Mouse (Mus musculus) heart, embryonic 13.5 days (tissue): ENCODE results near the gene Lrrc7. TPM values are rescaled to one million over a fixed set of nuclear protein-coding genes. Genes with fewer than 3 reads are reported as not detected.

Source experiments
- ATAC-seq: fragments of 200-750 bp; cut with Nextera tagmentation; 2 replicates; pipeline ENCODE4 v1.8.0; 2017; ENCODE audit warnings: moderate TSS enrichment; ENCODE audit not compliant: insufficient number of reproducible peaks, low FRiP score, low TSS enrichment; ENCODE audit errors: extremely low read depth
- H3K27ac ChIP-seq: fragments of 300-500 bp; sonication (generic); replicated peaks from 2 replicates; pipeline ENCODE4 v1.5.1; 2015; ENCODE audit warnings: moderate library complexity, mild to moderate bottlenecking, inconsistent platforms
- H3K27me3 ChIP-seq: fragments of 300-500 bp; sonication (generic); replicated peaks from 2 replicates; pipeline ENCODE4 v1.6.1; 2015; ENCODE audit warnings: mild to moderate bottlenecking, inconsistent platforms
- H3K36me3 ChIP-seq: fragments of 300-500 bp; sonication (generic); 2 replicates; pipeline ENCODE4 v1.6.1; 2015; ENCODE audit warnings: mild to moderate bottlenecking, inconsistent platforms
- H3K4me1 ChIP-seq: fragments of 300-500 bp; sonication (generic); 2 replicates; pipeline ENCODE4 v1.6.1; 2015; ENCODE audit warnings: inconsistent platforms
- H3K4me2 ChIP-seq: fragments of 300-500 bp; sonication (generic); 2 replicates; pipeline ENCODE4 v1.6.1; 2015; ENCODE audit warnings: inconsistent platforms, mild to moderate bottlenecking, moderate library complexity
- H3K4me3 ChIP-seq: fragments of 300-500 bp; sonication (generic); 2 replicates; pipeline ENCODE4 v1.5.1; 2015; ENCODE audit warnings: moderate library complexity, mild to moderate bottlenecking, inconsistent platforms
- H3K9ac ChIP-seq: fragments of 300-500 bp; sonication (generic); 2 replicates; pipeline ENCODE4 v1.6.1; 2015; ENCODE audit warnings: inconsistent platforms, mild to moderate bottlenecking, moderate library complexity
- H3K9me3 ChIP-seq: fragments of 300-500 bp; sonication (generic); 2 replicates; pipeline ENCODE4 v1.6.1; 2016; ENCODE audit warnings: inconsistent platforms
- WGBS: fragments of 180-500 bp; shearing (Covaris S2); methylation state at CpG from one replicate; pipeline ENCODE4 v1.1.7; 2015; ENCODE audit warnings: mixed read lengths; 5-methylcytosine and 5-hydroxymethylcytosine counted together
- polyA plus RNA-seq: library from polyadenylated mRNA; unstranded; fragments of >200 nt; fragmentation: Nextera tagmentation; extraction: Ambion mirVana; gene quantifications from 2 replicates; pipeline ENCODE4 v1.2.1, GENCODE M21; 2015

Lrrc7 gene
- polyA plus RNA-seq, 1 experiment from 2014 or later = 0.07 TPM

DNA sequence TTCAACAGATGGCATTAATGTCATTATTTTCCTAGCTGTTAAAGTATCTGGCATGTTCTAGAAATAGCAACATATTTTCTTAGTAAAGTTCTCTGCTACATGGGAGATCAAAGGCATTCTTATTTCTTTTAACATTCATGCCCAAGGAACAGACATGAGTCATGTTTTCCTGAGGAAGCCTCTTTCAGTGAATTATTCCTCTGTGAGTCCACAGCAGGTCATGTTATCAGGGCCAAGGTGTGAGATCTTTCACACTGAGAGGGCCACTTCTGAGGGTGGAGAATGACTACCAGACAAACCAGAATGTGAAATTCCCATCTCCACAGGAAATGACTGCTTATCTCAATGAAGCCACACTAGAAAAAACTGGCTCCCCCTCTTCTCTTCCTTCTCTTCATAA is 309.4 kb downstream of the Lrrc7 start:
- Histone ChIP-seq H3K36me3 (no peaks in the 10 kb centered on the region), H3K4me1 (peaks cover 6% of the 10 kb centered on the region; the same call in 1 of the 2 replicates), H3K4me2 (no peak overlapping the region), H3K27me3 (0 out of 2 replicates have a peak, but pooled peaks cover 5% of the 10 kb centered on the region), H3K27ac (no peak overlapping the region), H3K9ac (no peak overlapping the region), H3K9me3 (no peaks in the 10 kb centered on the region), H3K4me3 (no peak overlapping the region)
- no peak for ATAC-seq

DNA sequence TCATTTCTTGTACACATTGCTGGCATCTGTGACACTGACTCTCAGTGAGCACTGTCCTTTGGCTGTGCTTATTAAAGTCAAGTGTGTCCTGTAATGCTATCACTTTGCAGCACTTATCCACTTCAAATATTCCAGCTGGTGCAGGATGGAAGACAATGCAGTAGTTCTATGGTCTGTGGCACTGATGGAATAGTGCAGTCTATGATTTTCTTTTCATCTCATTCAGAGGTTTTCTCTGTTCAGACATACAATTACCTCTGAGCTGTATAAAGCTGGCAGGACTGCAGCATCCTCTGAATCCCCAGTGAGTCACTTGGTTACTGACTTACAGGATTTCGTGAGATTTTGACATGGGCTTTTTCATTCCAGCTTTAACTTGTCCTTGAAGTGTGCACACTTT is 314.3 kb downstream of the Lrrc7 start:
- Histone ChIP-seq H3K36me3 (no peaks in the 10 kb centered on the region), H3K4me3 (no peak overlapping the region), H3K9ac (no peak overlapping the region), H3K27me3 (0 out of 2 replicates have a peak, but pooled peaks cover 8% of the 10 kb centered on the region), H3K4me1 (0 out of 2 replicates have a peak, but pooled peaks cover 8% of the 10 kb centered on the region), H3K9me3 (no peaks in the 10 kb centered on the region), H3K4me2 (no peak overlapping the region), H3K27ac (no peak overlapping the region)
- no peak for ATAC-seq
- 63% methylated on average over 1 of the region's 1 CpGs for WGBS

DNA sequence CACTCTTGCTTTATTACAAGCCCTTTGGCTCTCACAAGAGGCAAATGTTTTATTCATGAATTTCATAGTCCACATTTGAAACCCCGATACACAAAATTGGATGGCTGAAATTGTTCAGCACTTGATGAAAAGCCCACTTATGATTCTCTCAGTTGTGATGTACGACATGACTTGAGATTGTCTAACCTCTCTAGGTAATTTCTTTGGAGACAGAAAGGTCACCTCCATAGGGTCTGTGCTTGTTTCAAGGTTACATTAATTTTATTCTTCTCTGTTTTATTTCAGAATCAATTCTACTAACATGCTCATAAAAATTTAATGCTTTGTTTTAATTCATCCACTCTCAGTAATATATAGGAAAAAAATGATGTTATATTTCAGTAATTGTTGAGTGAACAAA is 351.4 kb downstream of the Lrrc7 start:
- H3K4me2 ChIP-seq = no peak overlapping the region
- no peak for ATAC-seq
- H3K4me1 ChIP-seq = no peaks in the 10 kb centered on the region
- H3K27me3 ChIP-seq = no peaks in the 10 kb centered on the region
- 78% methylated on average over 2 of the region's 2 CpGs for WGBS
- H3K27ac ChIP-seq = no peak overlapping the region
- H3K36me3 ChIP-seq = no peaks in the 10 kb centered on the region
- no peak overlapping the region for H3K4me3 ChIP-seq
- no peak overlapping the region for H3K9ac ChIP-seq
- no peaks in the 10 kb centered on the region for H3K9me3 ChIP-seq

DNA sequence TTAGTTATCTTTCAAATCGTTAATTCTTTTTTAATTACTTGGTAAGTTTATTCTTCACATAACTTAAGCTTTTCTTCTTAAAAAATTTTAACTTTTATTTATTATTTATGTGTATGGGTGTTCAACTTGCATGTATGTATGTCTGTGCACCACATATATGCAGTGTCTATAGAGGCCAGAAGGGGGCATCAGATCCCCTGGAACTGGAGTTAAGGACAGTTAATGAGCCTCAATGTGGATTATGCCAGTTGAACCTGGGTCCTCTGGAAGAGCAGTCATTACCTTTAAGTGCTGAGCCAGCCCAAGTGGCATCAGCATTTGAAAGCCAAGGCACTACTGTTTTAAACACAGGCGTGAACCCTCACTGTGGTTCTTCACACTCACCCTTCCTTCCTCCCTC is 352.0 kb downstream of the Lrrc7 start:
- H3K9ac ChIP-seq = no peak overlapping the region
- 9% methylated on average over 2 of the region's 2 CpGs for WGBS
- no peaks in the 10 kb centered on the region for H3K9me3 ChIP-seq
- H3K27me3 ChIP-seq = no peaks in the 10 kb centered on the region
- H3K4me1 ChIP-seq = no peaks in the 10 kb centered on the region
- H3K27ac ChIP-seq = no peak overlapping the region
- no peak overlapping the region for H3K4me3 ChIP-seq
- H3K36me3 ChIP-seq = no peaks in the 10 kb centered on the region
- ATAC-seq = no peak
- no peak overlapping the region for H3K4me2 ChIP-seq

DNA sequence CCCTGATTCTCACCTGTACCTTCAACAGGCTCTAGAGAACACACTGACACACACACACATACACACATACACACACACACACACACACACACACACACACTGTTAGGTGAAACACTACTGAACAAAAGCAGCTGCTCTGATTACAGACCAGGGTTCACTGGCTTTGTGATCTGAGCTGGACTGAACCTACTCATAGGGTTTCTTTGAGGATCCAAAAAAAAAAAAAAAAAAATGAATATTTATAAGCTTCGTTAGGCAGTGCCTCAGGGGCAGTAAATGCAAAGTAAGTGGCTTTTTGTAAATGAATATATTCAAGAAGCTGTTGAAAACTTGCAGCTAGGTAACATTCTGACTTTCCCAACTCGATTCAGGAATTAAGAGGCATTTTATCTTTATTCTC is 354.2 kb downstream of the Lrrc7 start:
- no peak overlapping the region for H3K27ac ChIP-seq
- no peaks in the 10 kb centered on the region for H3K4me1 ChIP-seq
- no peaks in the 10 kb centered on the region for H3K9me3 ChIP-seq
- ATAC-seq = no peak
- 60% methylated on average over 2 of the region's 2 CpGs for WGBS
- no peak overlapping the region for H3K4me3 ChIP-seq
- no peaks in the 10 kb centered on the region for H3K36me3 ChIP-seq
- H3K4me2 ChIP-seq = no peak overlapping the region
- no peaks in the 10 kb centered on the region for H3K27me3 ChIP-seq
- H3K9ac ChIP-seq = no peak overlapping the region

DNA sequence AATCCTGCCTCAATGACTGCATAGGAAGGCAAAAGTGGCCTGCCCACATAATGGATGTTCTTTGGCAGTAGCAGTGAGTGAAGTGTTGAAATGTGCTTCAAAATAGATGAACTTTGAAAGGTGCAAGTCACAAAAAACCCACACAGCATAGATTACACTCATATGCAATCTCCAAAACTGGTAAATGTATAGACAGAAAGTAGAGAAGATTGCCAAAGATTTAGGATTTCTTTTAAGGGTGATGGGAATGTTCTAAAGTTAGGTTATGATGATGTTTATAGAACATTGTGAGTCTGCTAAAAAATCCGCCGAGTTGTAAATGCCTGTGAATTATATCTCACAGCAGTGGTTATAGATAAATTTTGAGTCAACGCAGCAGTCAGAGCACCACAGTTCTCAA is 359.2 kb downstream of the Lrrc7 start:
- WGBS = 75% methylated on average over 3 of the region's 3 CpGs

DNA sequence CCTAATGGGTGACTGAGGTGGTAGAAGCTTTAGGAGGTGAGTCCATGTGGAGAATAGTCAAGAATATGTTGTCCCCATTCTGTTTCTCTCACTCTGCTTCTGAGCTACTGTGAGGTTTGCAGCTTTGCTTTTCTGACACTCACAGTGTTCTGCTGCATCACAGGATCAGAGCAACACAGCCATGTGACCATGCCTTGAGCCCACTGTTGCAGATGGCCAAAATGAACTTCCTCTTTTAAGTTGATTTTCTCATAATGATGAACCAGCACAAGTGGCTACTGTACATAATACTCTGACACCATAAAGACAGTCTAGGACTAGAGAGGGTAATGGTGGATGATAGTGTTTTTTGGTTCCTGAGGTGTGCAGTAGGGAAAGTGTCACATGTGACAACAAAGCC is 366.6 kb downstream of the Lrrc7 start:
- no peaks in the 10 kb centered on the region for H3K27me3 ChIP-seq
- H3K4me2 ChIP-seq = no peak overlapping the region
- no peak overlapping the region for H3K4me3 ChIP-seq
- H3K9me3 ChIP-seq = no peaks in the 10 kb centered on the region
- H3K27ac ChIP-seq = no peak overlapping the region
- no peaks in the 10 kb centered on the region for H3K36me3 ChIP-seq
- H3K9ac ChIP-seq = no peak overlapping the region
- no peaks in the 10 kb centered on the region for H3K4me1 ChIP-seq
- no peak for ATAC-seq

More for the DNA sequence above, 359.2 kb downstream of the Lrrc7 start:
- Histone ChIP-seq H3K4me2 (no peak overlapping the region), H3K4me3 (no peak overlapping the region), H3K27me3 (no peaks in the 10 kb centered on the region), H3K9ac (no peak overlapping the region), H3K36me3 (no peaks in the 10 kb centered on the region), H3K27ac (no peak overlapping the region), H3K4me1 (no peaks in the 10 kb centered on the region), H3K9me3 (no peaks in the 10 kb centered on the region)
- no peak for ATAC-seq

DNA sequence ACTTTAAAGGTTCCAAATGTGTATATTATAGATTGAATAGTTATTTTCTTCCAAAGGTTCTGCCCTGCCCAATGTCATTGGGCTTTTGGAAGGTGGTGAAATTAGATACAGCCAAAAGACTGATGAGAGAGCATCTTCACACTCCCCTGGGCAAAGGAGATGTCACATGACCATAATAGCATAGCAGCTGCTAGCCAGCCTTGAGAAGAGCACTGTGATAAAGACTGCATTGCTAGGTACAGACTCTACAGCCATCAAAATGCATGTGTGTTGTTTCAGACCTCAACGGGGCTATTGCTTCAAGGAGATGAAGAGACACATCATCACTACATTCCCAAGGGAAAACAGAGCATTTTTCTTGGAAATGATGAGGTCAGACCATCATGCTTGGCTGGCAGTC is 368.8 kb downstream of the Lrrc7 start:
- no peak for ATAC-seq
- Histone ChIP-seq H3K36me3 (no peaks in the 10 kb centered on the region), H3K4me3 (no peak overlapping the region), H3K4me1 (no peaks in the 10 kb centered on the region), H3K9me3 (no peaks in the 10 kb centered on the region), H3K4me2 (no peak overlapping the region), H3K27me3 (no peaks in the 10 kb centered on the region), H3K27ac (no peak overlapping the region), H3K9ac (no peak overlapping the region)
- 32% methylated on average over 1 of the region's 1 CpGs for WGBS

DNA sequence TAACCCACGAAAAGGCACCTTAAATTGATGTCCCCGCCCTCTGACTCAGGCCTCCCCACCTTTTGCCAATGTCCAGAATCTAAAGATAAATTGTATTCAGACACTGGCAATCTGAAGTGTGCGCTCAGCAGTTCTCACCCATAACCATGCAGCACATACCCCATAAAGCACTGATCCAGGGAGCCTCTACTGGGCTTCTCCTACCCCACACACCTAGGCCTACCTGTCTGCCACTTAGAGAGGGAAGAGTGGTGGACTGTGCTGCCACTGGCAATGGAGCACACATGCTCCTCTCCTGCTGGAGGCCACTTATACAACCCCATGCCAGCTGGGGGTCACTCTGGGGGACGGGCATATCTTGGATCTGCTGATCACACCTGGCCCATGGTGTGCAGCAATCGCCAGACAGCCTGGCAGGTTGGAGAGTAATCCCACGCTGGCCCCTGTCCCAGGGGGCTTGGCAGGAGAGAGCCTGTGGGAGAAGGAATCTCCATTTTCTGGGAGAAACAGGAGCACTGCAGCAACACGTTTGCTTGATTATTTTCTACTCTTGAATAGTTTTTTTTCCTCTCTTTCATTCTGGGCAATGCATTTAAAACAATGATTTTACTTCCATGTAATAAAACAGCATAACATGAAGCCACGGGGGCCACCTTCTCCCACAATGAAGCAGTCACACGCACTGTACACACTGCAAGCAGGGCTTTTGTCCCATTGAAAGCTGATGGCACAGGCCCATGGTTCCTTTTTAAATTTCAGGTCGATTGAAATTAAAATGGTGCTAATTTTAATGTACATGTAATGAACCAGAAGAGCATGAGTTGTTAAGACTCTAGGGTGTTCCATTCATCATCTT is 386.9 kb downstream of the Lrrc7 start:
- WGBS = 61% methylated on average over 10 of the region's 10 CpGs

DNA sequence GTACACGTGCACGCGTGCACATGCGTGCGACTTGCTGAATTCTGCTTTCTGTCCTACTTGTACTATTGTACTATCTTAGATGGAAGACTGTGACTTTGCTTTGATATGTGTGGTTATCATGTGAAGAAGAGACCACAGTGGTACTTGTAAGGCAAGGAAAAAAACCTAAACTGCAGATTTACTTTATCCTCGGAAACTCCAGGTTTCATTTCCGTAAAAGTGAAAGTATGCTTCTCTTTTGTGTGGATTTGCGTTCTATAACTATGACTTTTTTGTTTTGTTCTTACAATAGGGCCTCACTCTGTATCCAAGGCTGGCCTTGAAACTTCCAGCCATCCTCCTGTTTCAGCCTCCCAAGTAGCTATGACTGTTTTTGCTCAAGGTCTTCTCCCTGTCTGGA is 392.8 kb downstream of the Lrrc7 start:
- H3K36me3 ChIP-seq = no peaks in the 10 kb centered on the region
- no peak for ATAC-seq
- 91% methylated on average over 8 of the region's 8 CpGs for WGBS
- H3K4me3 ChIP-seq = no peak overlapping the region
- H3K9ac ChIP-seq = no peak overlapping the region
- H3K4me2 ChIP-seq = no peak overlapping the region
- H3K27ac ChIP-seq = no peak overlapping the region
- H3K4me1 ChIP-seq = no peaks in the 10 kb centered on the region
- H3K9me3 ChIP-seq = no peaks in the 10 kb centered on the region
- H3K27me3 ChIP-seq = no peaks in the 10 kb centered on the region

More for the DNA sequence above, 386.9 kb downstream of the Lrrc7 start:
- no peaks in the 10 kb centered on the region for H3K36me3 ChIP-seq
- no peaks in the 10 kb centered on the region for H3K27me3 ChIP-seq
- H3K4me1 ChIP-seq = no peaks in the 10 kb centered on the region
- H3K9me3 ChIP-seq = no peaks in the 10 kb centered on the region
- ATAC-seq = no peak; the same call in 1 of the 2 replicates
- H3K27ac ChIP-seq = no peak overlapping the region
- H3K9ac ChIP-seq = no peak overlapping the region
- no peak overlapping the region for H3K4me2 ChIP-seq
- no peak overlapping the region for H3K4me3 ChIP-seq

DNA sequence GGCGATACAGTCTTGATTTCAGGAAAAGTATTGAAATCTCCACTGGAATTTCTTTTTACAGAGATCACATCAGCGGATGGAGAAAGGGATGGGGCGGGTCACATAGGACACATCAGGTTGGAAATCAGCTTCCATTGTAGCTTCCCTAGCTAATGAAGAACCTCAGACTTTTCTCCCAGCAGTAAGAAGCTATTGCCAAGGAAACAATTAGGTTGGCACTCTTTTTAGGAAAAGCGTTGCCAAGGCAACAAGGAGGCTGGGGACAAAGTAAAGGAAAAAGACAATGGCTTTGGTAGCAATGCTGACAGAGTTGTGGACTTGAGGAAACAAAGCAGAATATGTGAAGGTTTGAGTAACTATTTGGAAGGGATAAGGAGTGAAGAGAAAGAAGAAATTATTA is 393.6 kb downstream of the Lrrc7 start:
- Histone ChIP-seq H3K9me3 (no peaks in the 10 kb centered on the region), H3K9ac (no peak overlapping the region), H3K4me2 (no peak overlapping the region), H3K27ac (no peak overlapping the region), H3K36me3 (no peaks in the 10 kb centered on the region), H3K4me1 (no peaks in the 10 kb centered on the region), H3K27me3 (no peaks in the 10 kb centered on the region), H3K4me3 (no peak overlapping the region)
- no peak for ATAC-seq
- 83% methylated on average over 4 of the region's 4 CpGs for WGBS

DNA sequence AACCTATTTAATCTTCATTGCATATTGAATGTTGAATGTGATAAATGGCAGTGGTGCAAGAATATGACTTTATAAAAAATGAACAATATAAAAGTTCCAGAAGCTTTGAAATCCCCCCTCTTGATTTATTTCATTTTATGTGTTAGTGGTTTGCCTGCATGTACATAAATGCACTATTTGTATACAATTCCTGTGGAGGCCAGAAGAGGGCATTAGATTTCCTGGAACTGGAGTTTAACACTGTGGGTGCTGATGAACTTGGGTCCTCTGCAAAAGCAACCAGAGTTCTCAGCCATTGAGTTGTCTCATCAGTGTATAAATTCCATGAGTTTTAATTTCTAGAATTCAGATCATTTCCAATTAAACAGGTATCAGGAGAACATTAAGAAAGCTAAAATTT is 397.0 kb downstream of the Lrrc7 start:
- Histone ChIP-seq H3K27ac (no peak overlapping the region), H3K36me3 (no peaks in the 10 kb centered on the region), H3K9me3 (no peaks in the 10 kb centered on the region), H3K4me2 (no peak overlapping the region), H3K27me3 (no peaks in the 10 kb centered on the region), H3K4me3 (no peak overlapping the region), H3K4me1 (no peaks in the 10 kb centered on the region), H3K9ac (no peak overlapping the region)
- no peak for ATAC-seq
